Mouse (Mus musculus): Measurements from ENCODE around the gene Slc22a4.

- no peak for TF ChIP-seq POLR2A (IDR thresholded peaks at IDR 0.05; ENCODE audit: insufficient read length, low read depth)
- no peak for TF ChIP-seq TCF12 (IDR thresholded peaks at IDR 0.05; ENCODE audit: insufficient read depth, poor library complexity, severe bottlenecking)
Observed at GRCm38 (mm10) chr11:54007717-54008116, 20.2 kb downstream of the Slc22a4 start.

All from myocyte (in vitro differentiated cells).